Mouse (Mus musculus): Measurements from ENCODE around the gene Sgsh.

Sgsh gene

GRCm38 (mm10) chr11:119304904-119305712 lies 50.2 kb downstream of the Sgsh start:
- peak; percentile 53 for DNase-seq

- no peak for DNase-seq
Observed at GRCm38 (mm10) chr11:119300986-119301385, 54.4 kb downstream of the Sgsh start.

- no peak for DNase-seq
Observed at GRCm38 (mm10) chr11:119300246-119300935, 54.9 kb downstream of the Sgsh start.

GRCm38 (mm10) chr11:119299391-119300245 lies 55.7 kb downstream of the Sgsh start, which contains the start of gene Eif4a3:
Gene Eif4a3 (minus strand): TSS chr11:119300089.
- peak; percentile 99 for DNase-seq

GRCm38 (mm10) chr11:119298917-119299316 lies 56.4 kb downstream of the Sgsh start:
- DNase-seq = no peak

GRCm38 (mm10) chr11:119297996-119298395 lies 57.3 kb downstream of the Sgsh start:
- DNase-seq = no peak

Measured in lung, postnatal 14 days (tissue).